Mouse (Mus musculus) kidney, embryonic 16.5 days (tissue): ENCODE data around the gene Mum1. TPM values are rescaled to one million over a fixed set of nuclear protein-coding genes. Genes with fewer than 3 reads are reported as not detected.
A peak's percentile ranks its signal among the peaks of the same experiment; 100 is the strongest.

ENCODE experiments used
- ATAC-seq: fragments of 200-750 bp; cut with Nextera tagmentation; 2 replicates; pipeline ENCODE4 v1.8.0; 2017; ENCODE audit warnings: moderate TSS enrichment; ENCODE audit not compliant: low FRiP score, low TSS enrichment
- H3K27ac ChIP-seq: fragments of 300-500 bp; sonication (generic); 2 replicates; pipeline ENCODE4 v1.5.1; 2014; ENCODE audit warnings: low read length
- H3K27me3 ChIP-seq: fragments of 300-500 bp; sonication (generic); 2 replicates; pipeline ENCODE4 v1.6.1; 2014; ENCODE audit warnings: low read length, control low read depth, mixed read lengths; ENCODE audit not compliant: insufficient read depth
- H3K36me3 ChIP-seq: fragments of 300-500 bp; sonication (generic); 2 replicates; pipeline ENCODE4 v1.6.1; 2014; ENCODE audit warnings: low read length, control low read depth, mixed read lengths; ENCODE audit not compliant: insufficient read depth
- H3K4me1 ChIP-seq: fragments of 300-500 bp; sonication (generic); 2 replicates; pipeline ENCODE4 v1.6.1; 2014; ENCODE audit warnings: low read length, control low read depth, mixed read lengths; ENCODE audit not compliant: insufficient read depth
- H3K4me2 ChIP-seq: fragments of 300-500 bp; sonication (generic); replicated peaks from 2 replicates; pipeline ENCODE4 v1.6.1; 2014; ENCODE audit warnings: low read depth, low read length
- H3K4me3 ChIP-seq: fragments of 300-500 bp; sonication (generic); 2 replicates; pipeline ENCODE4 v1.5.1; 2014; ENCODE audit warnings: mild to moderate bottlenecking, low read length
- H3K9ac ChIP-seq: fragments of 300-500 bp; sonication (generic); replicated peaks from 2 replicates; pipeline ENCODE4 v1.6.1; 2014; ENCODE audit warnings: low read length
- H3K9me3 ChIP-seq: fragments of 300-500 bp; sonication (generic); 2 replicates; pipeline ENCODE4 v1.6.1; 2016; ENCODE audit warnings: low read length, control low read depth
- WGBS: fragments of 180-500 bp; shearing (Covaris S2); extraction: QIAGEN DNeasy Blood & Tissue Kit; methylation state at CpG from one replicate; pipeline ENCODE4 v1.1.7; 2014; 5-methylcytosine and 5-hydroxymethylcytosine counted together
- polyA plus RNA-seq: library from polyadenylated mRNA; unstranded; fragments of >200 nt; fragmentation: Nextera tagmentation; extraction: Ambion mirVana; gene quantifications from 2 replicates; pipeline ENCODE4 v1.2.1, GENCODE M21; 2015

Gene Mum1
- polyA plus RNA-seq, 1 experiment from 2014 or later: 74.6 TPM

DNA sequence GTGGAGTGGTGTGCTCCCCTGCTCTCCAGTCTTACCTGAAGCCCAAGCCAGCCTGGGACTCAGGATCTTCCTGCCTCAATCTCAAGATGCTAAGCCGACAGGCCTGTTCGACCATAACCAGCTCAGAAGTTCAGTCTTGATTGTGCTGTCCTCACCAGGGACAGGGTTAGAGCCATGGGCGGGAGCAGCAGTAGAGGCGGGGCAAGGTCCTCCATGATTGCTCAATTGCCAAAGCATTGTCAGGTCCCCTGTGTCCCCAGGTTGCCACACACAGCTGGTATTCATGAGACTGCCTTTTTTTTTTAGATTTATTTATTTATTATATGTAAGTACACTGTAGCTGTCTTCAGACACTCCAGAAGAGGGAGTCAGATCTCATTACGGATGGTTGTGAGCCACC is 50.0 kb downstream of the Mum1 start:
- H3K4me2 ChIP-seq: no peak overlapping the region
- 91% methylated on average over 4 of the region's 5 CpGs for WGBS
- no peak overlapping the region for H3K4me3 ChIP-seq
- no peaks in the 10 kb centered on the region for H3K9me3 ChIP-seq
- H3K27ac ChIP-seq: no peak overlapping the region
- no peak overlapping the region for H3K9ac ChIP-seq
- peaks cover 68% of the 10 kb centered on the region for H3K36me3 ChIP-seq
- peaks cover 14% of the 10 kb centered on the region for H3K4me1 ChIP-seq
- no peak for ATAC-seq
- H3K27me3 ChIP-seq: no peaks in the 10 kb centered on the region

- H3K27me3 ChIP-seq: no peaks in the 10 kb centered on the region
- no peak overlapping the region for H3K4me3 ChIP-seq
- ATAC-seq: no peak
- H3K9me3 ChIP-seq: no peaks in the 10 kb centered on the region
- H3K36me3 ChIP-seq: peaks cover 77% of the 10 kb centered on the region
- H3K9ac ChIP-seq: no peak overlapping the region
- H3K4me2 ChIP-seq: no peak overlapping the region
- 87% methylated on average over 9 of the region's 9 CpGs for WGBS
- no peak overlapping the region for H3K27ac ChIP-seq
- 0 out of 2 replicates have a peak, but pooled peaks cover 6% of the 10 kb centered on the region for H3K4me1 ChIP-seq
These were observed 52.2 kb downstream of the Mum1 start for GRCm38 (mm10) chr10:80278390-80278789.

- Histone ChIP-seq H3K4me1 (0 out of 2 replicates have a peak, but pooled peaks cover 6% of the 10 kb centered on the region), H3K4me2 (no peak overlapping the region), H3K4me3 (no peak overlapping the region), H3K9ac (no peak overlapping the region), H3K27ac (0 out of 2 replicates have a peak overlapping the region, but pooled peaks have one; percentile 24), H3K27me3 (no peaks in the 10 kb centered on the region), H3K36me3 (peaks cover 81% of the 10 kb centered on the region), H3K9me3 (no peaks in the 10 kb centered on the region)
- ATAC-seq: no peak
- WGBS: 89% methylated on average over 12 of the region's 12 CpGs
These were observed 53.0 kb downstream of the Mum1 start for GRCm38 (mm10) chr10:80279273-80279672.

DNA sequence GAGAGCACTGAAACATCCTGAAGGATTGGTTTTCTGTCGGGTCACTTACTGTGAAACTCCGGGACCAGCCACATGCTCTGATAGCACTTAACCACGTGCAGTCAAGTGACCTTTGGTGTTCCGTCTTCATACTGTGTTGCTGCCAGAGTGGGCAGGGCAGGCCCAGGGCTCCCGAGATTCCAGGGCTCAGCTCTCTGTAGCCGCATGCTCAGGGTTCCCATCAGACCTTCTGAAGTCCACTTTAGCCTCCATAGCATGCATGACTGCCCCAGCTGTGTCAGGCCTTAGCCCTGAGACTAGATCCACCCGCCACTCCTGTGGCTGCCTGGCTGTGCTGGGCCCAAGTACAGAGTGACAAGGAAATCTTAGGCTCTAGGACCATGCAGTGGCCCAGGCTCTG is 55.1 kb downstream of the Mum1 start:
- peaks cover 80% of the 10 kb centered on the region for H3K36me3 ChIP-seq
- H3K27me3 ChIP-seq: no peaks in the 10 kb centered on the region
- WGBS: 44% methylated on average over 7 of the region's 7 CpGs
- H3K9me3 ChIP-seq: no peaks in the 10 kb centered on the region
- no peak overlapping the region for H3K4me3 ChIP-seq
- ATAC-seq: peak; percentile 76
- 0 out of 2 replicates have a peak overlapping the region, but pooled peaks have one; percentile 32 for H3K9ac ChIP-seq
- peak overlapping the region; percentile 88 for H3K27ac ChIP-seq
- no peak overlapping the region for H3K4me2 ChIP-seq
- 0 out of 2 replicates have a peak, but pooled peaks cover 6% of the 10 kb centered on the region for H3K4me1 ChIP-seq

DNA sequence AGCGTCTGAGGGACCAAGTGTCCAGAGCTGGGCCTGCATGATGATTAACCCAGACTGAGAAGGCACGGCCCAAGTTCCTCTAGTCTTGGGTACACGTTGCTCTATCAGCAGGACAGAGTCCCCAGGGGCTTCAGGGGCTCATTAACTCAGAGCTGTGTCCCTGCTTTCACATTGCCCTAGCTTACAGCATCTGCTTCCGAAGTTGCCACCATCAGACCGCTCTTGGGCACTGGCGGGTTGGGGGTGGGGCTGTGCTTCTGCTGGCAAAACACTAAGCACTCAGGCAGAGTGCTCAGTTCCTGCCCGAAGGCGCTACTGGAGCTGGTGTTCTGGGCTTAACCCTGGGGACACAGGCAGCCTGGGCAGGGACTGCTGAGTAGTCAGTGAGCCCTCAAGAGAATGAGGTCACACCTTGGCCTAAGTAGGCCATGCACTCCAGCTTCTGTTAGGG is 55.7 kb downstream of the Mum1 start:
- Histone ChIP-seq H3K27ac (peak overlapping the region; percentile 88), H3K36me3 (peaks cover 82% of the 10 kb centered on the region), H3K27me3 (no peaks in the 10 kb centered on the region), H3K4me2 (no peak overlapping the region), H3K9me3 (no peaks in the 10 kb centered on the region), H3K4me1 (0 out of 2 replicates have a peak, but pooled peaks cover 6% of the 10 kb centered on the region), H3K9ac (peak overlapping the region; percentile 32; the same call in 1 of the 2 replicates), H3K4me3 (no peak overlapping the region)
- WGBS: 60% methylated on average over 8 of the region's 8 CpGs
- peak; percentile 59 for ATAC-seq

GRCm38 (mm10) chr10:80282481-80283441 is 56.5 kb downstream of the Mum1 start:
- ATAC-seq: no peak
- no peaks in the 10 kb centered on the region for H3K9me3 ChIP-seq
- WGBS: 82% methylated on average over 20 of the region's 20 CpGs
- H3K4me3 ChIP-seq: no peak overlapping the region
- no peak overlapping the region for H3K4me2 ChIP-seq
- H3K4me1 ChIP-seq: 0 out of 2 replicates have a peak, but pooled peaks cover 6% of the 10 kb centered on the region
- H3K27me3 ChIP-seq: no peaks in the 10 kb centered on the region
- H3K27ac ChIP-seq: peak overlapping the region; percentile 88
- H3K36me3 ChIP-seq: peaks cover 79% of the 10 kb centered on the region
- H3K9ac ChIP-seq: no peak overlapping the region

DNA sequence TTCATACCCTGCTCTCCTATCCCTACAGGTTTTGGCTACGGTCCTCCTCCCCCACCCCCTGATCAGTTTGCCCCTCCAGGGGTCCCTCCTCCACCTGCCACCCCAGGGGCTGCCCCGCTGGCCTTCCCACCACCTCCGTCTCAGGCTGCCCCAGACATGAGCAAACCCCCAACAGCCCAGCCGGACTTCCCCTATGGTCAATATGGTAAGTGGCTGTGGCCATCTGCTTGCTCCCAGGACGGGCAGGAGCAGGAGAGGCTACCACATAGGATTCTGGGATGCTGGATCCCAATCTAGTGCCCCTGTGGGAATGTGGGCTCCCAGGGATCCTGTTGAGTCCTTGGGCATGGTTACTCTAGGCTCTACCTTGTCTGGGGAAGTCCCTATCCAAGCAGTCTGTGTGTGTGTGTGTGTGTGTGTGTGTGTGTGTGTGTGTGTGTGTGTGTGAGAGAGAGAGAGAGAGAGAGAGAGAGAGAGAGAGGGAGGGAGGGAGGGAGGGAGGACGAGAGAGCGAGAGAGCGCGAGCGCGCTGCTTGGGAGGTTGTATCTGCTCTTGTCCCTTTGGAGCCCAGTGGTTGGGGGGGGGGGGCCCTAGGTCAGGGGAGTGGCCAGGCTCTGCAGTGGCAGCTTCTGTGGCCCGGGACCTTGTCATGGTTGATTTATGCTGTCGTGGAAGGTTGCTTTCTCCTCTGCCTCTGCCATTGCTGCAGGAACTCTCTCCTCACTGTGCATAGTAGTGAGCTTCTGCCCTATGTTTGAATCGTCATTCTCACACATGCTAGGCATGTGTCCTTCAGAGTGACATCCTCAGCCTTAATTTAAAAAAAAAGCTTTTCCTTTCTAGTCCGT is 59.2 kb downstream of the Mum1 start:
- H3K9me3 ChIP-seq: no peaks in the 10 kb centered on the region
- 61% methylated on average over 14 of the region's 15 CpGs for WGBS

DNA sequence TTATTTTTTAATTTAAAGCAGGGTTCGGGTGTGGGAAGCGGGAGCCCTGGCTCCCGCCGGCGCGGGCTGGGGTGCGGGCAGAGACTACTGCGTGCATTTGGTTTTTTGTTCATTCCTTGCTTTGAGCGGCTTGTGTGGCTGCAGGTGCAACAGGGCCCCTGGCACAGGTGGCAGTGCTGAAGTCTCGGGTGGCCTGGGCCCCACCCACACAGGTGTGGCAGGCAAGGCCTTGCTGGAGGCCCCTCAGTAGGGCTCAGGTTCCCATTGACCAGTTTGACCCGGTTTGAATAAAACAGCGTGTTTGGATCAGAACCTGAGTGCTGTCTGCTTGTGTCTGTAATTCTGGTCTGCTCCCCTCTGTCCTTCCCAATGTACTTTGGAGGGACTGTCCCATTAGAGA is 61.9 kb downstream of the Mum1 start:
- WGBS: 94% methylated on average over 12 of the region's 12 CpGs
- peaks cover 50% of the 10 kb centered on the region for H3K36me3 ChIP-seq
- no peak for ATAC-seq
- peaks cover 4% of the 10 kb centered on the region for H3K4me1 ChIP-seq
- H3K9me3 ChIP-seq: no peaks in the 10 kb centered on the region
- H3K4me3 ChIP-seq: no peak overlapping the region
- H3K4me2 ChIP-seq: no peak overlapping the region
- H3K27ac ChIP-seq: no peak overlapping the region
- no peaks in the 10 kb centered on the region for H3K27me3 ChIP-seq
- no peak overlapping the region for H3K9ac ChIP-seq

More for the DNA sequence above, 59.2 kb downstream of the Mum1 start:
- Histone ChIP-seq H3K27me3 (no peaks in the 10 kb centered on the region), H3K4me2 (no peak overlapping the region), H3K36me3 (peaks cover 62% of the 10 kb centered on the region), H3K4me1 (0 out of 2 replicates have a peak, but pooled peaks cover 6% of the 10 kb centered on the region), H3K4me3 (no peak overlapping the region), H3K9ac (no peak overlapping the region), H3K27ac (no peak overlapping the region)
- ATAC-seq: no peak

GRCm38 (mm10) chr10:80288657-80289056 is 62.4 kb downstream of the Mum1 start:
- no peak overlapping the region for H3K4me2 ChIP-seq
- no peaks in the 10 kb centered on the region for H3K27me3 ChIP-seq
- no peak overlapping the region for H3K9ac ChIP-seq
- no peak overlapping the region for H3K27ac ChIP-seq
- H3K4me3 ChIP-seq: no peak overlapping the region
- H3K36me3 ChIP-seq: peaks cover 47% of the 10 kb centered on the region
- WGBS: 66% methylated on average over 8 of the region's 8 CpGs
- peaks cover 9% of the 10 kb centered on the region for H3K4me1 ChIP-seq
- no peak for ATAC-seq
- H3K9me3 ChIP-seq: no peaks in the 10 kb centered on the region
